Comparison of ENCODE assay signal across 19 mouse cellular contexts in genomic region chr12:82395194-82395593, GRCm38 (mm10).
DNase-seq lines count a peak whose midpoint lies in the region; ATAC-seq and TF ChIP-seq lines count a peak whose summit lies in the region.
"Had no signal": no experiment of that assay in that cellular context is flagged by ENCODE, and none has a peak within 500 bp of the region (broad histone marks: within the 10 kb centered on the region; RNA-seq: fewer than 3 reads in every experiment).

No protein-coding gene starts in this region.

- no peak for ATAC-seq in embryonic facial prominence, embryonic 14.5 days (ENCODE audit: low read depth)
- no peak for ATAC-seq in heart, embryonic 12.5 days (ENCODE audit: insufficient number of reproducible peaks, low FRiP score)
- ATAC-seq in midbrain, embryonic 11.5 days (ENCODE audit: low FRiP score) = no peak
- ATAC-seq: hindbrain, postnatal 0 days had no signal

- 0 out of 2 replicates have a peak, but pooled peaks cover 9% of the 10 kb centered on the region for H3K4me1 ChIP-seq in embryonic facial prominence, embryonic 14.5 days (ENCODE audit: control insufficient read depth, insufficient read depth, low read length)
- H3K4me1 ChIP-seq in embryonic facial prominence, embryonic 10.5 days = peaks cover 12% of the 10 kb centered on the region
- H3K4me1 ChIP-seq in heart, embryonic 12.5 days (replicated peaks) = peaks cover 35% of the 10 kb centered on the region
- no peaks in the 10 kb centered on the region for H3K4me1 ChIP-seq in midbrain, embryonic 11.5 days (ENCODE audit: control insufficient read depth, insufficient read depth, low read length)

- no peak for DNase-seq in embryonic facial prominence, embryonic 14.5 days (ENCODE audit: low spot score)
- no peak for DNase-seq in embryonic facial prominence, embryonic 10.5 days (ENCODE audit: low spot score)
- DNase-seq in heart, adult 11 months = no peak
- DNase-seq in layer of hippocampus, adult 2 months (ENCODE audit: low spot score in 2 of 2) = no peak
- no peak for DNase-seq in layer of hippocampus, adult 11-12 months (ENCODE audit: low spot score)
- no peak for DNase-seq in midbrain, embryonic 11.5 days (ENCODE audit: low spot score, missing footprints)
- DNase-seq: adrenal gland, postnatal 14 days; B cell, adult 2 months; cerebellum, adult 11-12 months; cerebellum, adult 9-11 months; cerebellum, postnatal 36 days; gastrocnemius, postnatal 14 days; heart, postnatal 14 days; kidney, adult 11 months had no signal

- H3K9ac ChIP-seq in embryonic facial prominence, embryonic 14.5 days (ENCODE audit: low read depth, low read length) = no peak overlapping the region
- H3K9ac ChIP-seq in heart, embryonic 12.5 days = no peak overlapping the region
- H3K9ac ChIP-seq in midbrain, embryonic 11.5 days (ENCODE audit: low read length) = no peak overlapping the region
- H3K9ac ChIP-seq: forebrain, embryonic 13.5 days; heart, embryonic 15.5 days; hindbrain, embryonic 13.5 days had no signal

- H3K27ac ChIP-seq in embryonic facial prominence, embryonic 14.5 days (replicated peaks; ENCODE audit: low read depth, low read length) = peak overlapping the region; percentile 8; the same call in 1 of the 2 replicates
- no peak overlapping the region for H3K27ac ChIP-seq in embryonic facial prominence, embryonic 10.5 days (replicated peaks)
- 0 out of 2 replicates have a peak overlapping the region, but pooled peaks have one; percentile 2 for H3K27ac ChIP-seq in heart, embryonic 12.5 days (ENCODE audit: poor library complexity, severe bottlenecking)
- peak overlapping the region; percentile 81; the same call in 1 of the 2 replicates for H3K27ac ChIP-seq in layer of hippocampus, adult 2 months
- no peak overlapping the region for H3K27ac ChIP-seq in midbrain, embryonic 11.5 days (ENCODE audit: low read depth, low read length)
- H3K27ac ChIP-seq: hindbrain, postnatal 0 days had no signal

- no peak overlapping the region for H3K4me2 ChIP-seq in embryonic facial prominence, embryonic 14.5 days (ENCODE audit: low read depth, low read length)
- no peak overlapping the region for H3K4me2 ChIP-seq in heart, embryonic 12.5 days
- no peak overlapping the region for H3K4me2 ChIP-seq in midbrain, embryonic 11.5 days
- H3K4me2 ChIP-seq: forebrain, embryonic 13.5 days; heart, embryonic 15.5 days; hindbrain, embryonic 13.5 days had no signal

- WGBS in embryonic facial prominence, embryonic 14.5 days = 74% methylated on average over 4 of the region's 4 CpGs
- 86% methylated on average over 4 of the region's 4 CpGs for WGBS in embryonic facial prominence, embryonic 10.5 days
- WGBS in heart, embryonic 12.5 days = 65% methylated on average over 4 of the region's 4 CpGs
- 91% methylated on average over 4 of the region's 4 CpGs for WGBS in midbrain, embryonic 11.5 days

- no peaks in the 10 kb centered on the region for H3K9me3 ChIP-seq in embryonic facial prominence, embryonic 14.5 days (ENCODE audit: control insufficient read depth, low read length)
- no peaks in the 10 kb centered on the region for H3K9me3 ChIP-seq in embryonic facial prominence, embryonic 10.5 days
- H3K9me3 ChIP-seq in heart, embryonic 12.5 days (replicated peaks) = no peaks in the 10 kb centered on the region
- no peaks in the 10 kb centered on the region for H3K9me3 ChIP-seq in midbrain, embryonic 11.5 days (ENCODE audit: control insufficient read depth, low read length)
- H3K9me3 ChIP-seq: forebrain, embryonic 13.5 days; heart, embryonic 15.5 days; hindbrain, embryonic 13.5 days had no signal

- no peak for TF ChIP-seq CTCF in layer of hippocampus, adult 2 months (conservative IDR thresholded peaks at IDR 0.05)

- no peaks in the 10 kb centered on the region for H3K27me3 ChIP-seq in embryonic facial prominence, embryonic 14.5 days (replicated peaks; ENCODE audit: control insufficient read depth, insufficient read depth, low read length)
- no peaks in the 10 kb centered on the region for H3K27me3 ChIP-seq in embryonic facial prominence, embryonic 10.5 days (replicated peaks; ENCODE audit: low read depth, poor library complexity, severe bottlenecking)
- H3K27me3 ChIP-seq in heart, embryonic 12.5 days (replicated peaks) = no peaks in the 10 kb centered on the region
- H3K27me3 ChIP-seq in midbrain, embryonic 11.5 days (ENCODE audit: control insufficient read depth, insufficient read depth, low read length) = no peaks in the 10 kb centered on the region
- H3K27me3 ChIP-seq: forebrain, embryonic 13.5 days; heart, embryonic 15.5 days; hindbrain, embryonic 13.5 days had no signal

- no peak overlapping the region for H3K4me3 ChIP-seq in embryonic facial prominence, embryonic 14.5 days (ENCODE audit: low read depth, low read length)
- H3K4me3 ChIP-seq in embryonic facial prominence, embryonic 10.5 days = no peak overlapping the region
- no peak overlapping the region for H3K4me3 ChIP-seq in heart, embryonic 12.5 days
- no peak overlapping the region for H3K4me3 ChIP-seq in layer of hippocampus, adult 2 months
- no peak overlapping the region for H3K4me3 ChIP-seq in midbrain, embryonic 11.5 days (ENCODE audit: low read depth, low read length)
- H3K4me3 ChIP-seq: forebrain, embryonic 13.5 days; heart, embryonic 15.5 days; hindbrain, embryonic 13.5 days had no signal

- 0 out of 2 replicates have a peak, but pooled peaks cover 4% of the 10 kb centered on the region for H3K36me3 ChIP-seq in embryonic facial prominence, embryonic 14.5 days (ENCODE audit: control insufficient read depth, insufficient read depth, low read length)
- H3K36me3 ChIP-seq in embryonic facial prominence, embryonic 10.5 days (replicated peaks) = peaks cover 34% of the 10 kb centered on the region
- peaks cover 32% of the 10 kb centered on the region for H3K36me3 ChIP-seq in heart, embryonic 12.5 days
- H3K36me3 ChIP-seq in midbrain, embryonic 11.5 days (ENCODE audit: control insufficient read depth, insufficient read depth, low read length) = no peaks in the 10 kb centered on the region; the same call in 1 of the 2 replicates
- H3K36me3 ChIP-seq: heart, embryonic 15.5 days; hindbrain, embryonic 13.5 days had no signal

Comparison
In these comparisons a context has a peak if more than half of its experiments do, and no peak if none do; other contexts are left out.
1. H3K27ac ChIP-seq: peak in embryonic facial prominence, embryonic 14.5 days (single experiment), heart, embryonic 12.5 days (single experiment) and layer of hippocampus, adult 2 months (single experiment); none in embryonic facial prominence, embryonic 10.5 days (single experiment) and midbrain, embryonic 11.5 days (single experiment).